Mouse (Mus musculus): ENCODE results near the gene Stx3.

Gene Stx3

DNA sequence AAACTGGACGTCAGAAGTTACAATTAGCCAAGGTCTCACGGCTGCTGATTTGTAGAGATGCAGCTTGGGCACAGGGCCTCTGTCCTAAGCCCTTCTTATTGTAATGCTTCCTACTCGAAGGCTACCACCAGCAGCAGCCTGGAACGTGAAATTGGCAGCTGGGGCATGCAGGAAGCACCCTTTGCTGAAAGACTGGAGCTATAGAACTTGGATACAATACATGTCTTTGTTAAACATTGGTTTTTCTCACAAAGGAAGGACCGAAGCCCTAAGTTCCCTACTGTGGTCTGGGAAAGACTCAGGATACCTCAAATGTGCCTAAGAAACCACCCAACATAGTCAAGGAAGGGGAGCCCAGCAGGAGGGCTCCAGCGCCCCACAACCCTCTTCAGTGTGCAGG is 11.4 kb downstream of the Stx3 start:
- DNase-seq (ENCODE audit: extremely low read depth, low read depth) = no peak

DNA sequence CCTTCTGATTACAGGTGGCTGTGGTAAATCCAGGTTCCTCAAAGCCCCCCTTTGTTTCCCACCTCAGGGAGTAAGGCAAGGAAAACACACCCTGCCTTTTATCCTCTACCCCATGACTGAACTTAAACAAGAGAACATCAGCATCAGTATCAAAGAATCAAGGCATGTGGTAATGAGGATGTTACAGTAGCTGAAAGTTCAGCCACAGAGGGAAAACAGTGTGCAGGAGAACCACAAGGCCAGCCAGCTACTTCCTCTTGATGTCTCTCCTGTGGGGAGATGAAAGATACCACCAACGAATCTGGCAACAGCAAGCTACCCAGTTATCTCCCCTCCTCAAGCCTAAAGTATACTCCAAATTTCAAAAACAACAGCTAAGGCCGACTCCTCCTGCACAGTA is 12.0 kb downstream of the Stx3 start:
- peak; percentile 96 for DNase-seq (ENCODE audit: extremely low read depth, low read depth)

DNA sequence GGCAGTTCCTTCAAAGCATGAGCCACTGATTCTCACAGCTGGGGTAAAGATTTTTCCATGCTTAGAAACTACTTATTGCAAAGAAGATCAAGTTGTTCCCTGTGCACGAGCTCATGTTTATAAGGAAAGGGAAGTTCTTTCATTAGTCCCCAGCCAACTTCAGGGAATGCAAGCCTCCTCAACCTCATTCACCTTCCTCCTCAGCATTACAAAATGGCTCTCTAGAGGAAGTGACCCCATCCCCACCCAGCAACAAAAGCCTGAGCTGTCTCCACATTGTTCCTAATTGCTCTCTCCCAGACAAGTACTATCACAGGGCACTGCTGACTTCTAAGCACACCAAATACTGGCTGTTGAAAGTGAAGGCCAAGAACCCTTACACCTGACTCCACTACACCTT is 14.8 kb downstream of the Stx3 start:
- no peak for DNase-seq (ENCODE audit: extremely low read depth, low read depth)

DNA sequence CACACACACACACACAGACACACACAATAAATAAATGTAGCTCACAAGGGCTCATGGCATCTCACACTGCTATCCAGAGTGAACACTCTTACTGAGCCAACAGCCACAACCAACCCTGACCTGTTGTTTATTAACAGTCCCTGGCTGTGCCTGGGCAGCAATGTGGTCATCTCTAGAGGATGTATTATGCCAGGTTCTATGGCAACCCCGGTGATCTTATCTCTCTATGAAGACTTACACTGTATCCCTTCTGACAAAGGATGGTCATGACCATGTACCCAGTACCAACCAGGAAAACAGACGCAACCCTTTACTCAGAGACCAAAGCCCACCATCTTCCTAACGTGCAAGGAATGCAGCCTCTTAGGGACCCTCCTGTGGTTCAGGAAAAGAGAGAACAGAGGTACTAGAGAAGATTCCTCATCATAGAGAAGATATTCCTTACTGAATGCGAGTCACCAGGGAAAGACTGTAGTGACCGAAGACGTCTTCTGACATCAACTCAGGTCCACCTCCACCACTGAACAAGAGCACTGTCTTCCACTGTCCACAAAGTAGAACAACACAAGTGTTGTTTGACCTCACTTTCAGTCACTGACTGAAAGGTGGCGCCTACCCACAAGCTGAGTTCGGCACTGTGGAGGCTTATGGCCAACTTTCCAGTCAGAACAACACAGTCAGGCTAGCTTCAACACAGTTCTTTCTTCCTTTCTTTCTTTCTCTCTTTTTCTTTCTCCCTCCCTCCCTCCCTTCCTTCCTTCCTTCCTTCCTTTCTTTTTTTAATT is 18.5 kb downstream of the Stx3 start:
- no peak for DNase-seq (ENCODE audit: extremely low read depth, low read depth)

DNA sequence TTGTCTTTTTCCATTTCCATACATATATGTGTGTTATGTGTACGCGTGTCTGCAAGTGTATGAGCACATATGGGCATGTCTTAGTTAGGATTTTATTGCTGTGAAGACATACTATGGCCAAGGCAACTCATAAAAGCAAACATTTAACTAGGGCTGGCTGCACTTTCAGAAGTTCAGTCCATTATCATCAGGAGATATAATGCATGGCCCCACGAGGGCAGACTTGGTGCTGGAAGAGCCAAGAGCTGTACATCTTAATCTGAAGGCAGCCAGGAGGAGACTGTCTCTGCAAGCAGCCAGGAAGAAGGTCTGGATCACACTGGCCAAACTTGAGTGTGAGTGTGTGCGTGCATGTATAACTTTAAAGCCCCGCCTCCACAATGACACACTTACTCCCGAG is 24.8 kb downstream of the Stx3 start:
- no peak for DNase-seq (ENCODE audit: extremely low read depth, low read depth)

DNA sequence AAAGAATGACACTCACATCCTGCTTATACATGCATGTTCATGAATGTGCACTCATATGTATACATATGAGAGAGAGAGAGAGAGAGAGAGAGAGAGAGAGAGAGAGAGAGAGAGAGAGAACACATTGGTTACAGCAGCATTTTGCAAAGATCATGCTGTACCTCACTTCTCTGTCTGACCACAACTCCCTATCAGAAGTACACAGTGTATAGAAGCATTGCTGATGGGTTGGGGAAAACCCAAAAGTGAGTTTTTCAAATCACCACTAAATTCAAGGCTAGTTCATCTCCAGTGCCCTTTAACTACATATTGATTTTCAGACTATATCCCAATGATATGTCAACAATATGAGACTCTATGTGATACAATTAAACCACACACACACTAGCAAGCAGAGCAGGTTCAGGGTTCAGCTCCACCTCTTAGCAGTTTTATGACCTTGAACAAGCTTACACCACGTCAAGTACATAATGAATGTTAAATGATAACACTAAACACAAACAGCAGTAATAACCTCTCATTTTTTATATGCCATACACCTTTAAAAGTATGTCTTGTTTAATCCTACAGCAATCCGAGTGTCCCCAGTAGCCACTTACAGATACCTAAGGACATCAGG is 25.4 kb downstream of the Stx3 start:
- DNase-seq (ENCODE audit: extremely low read depth, low read depth) = no peak

DNA sequence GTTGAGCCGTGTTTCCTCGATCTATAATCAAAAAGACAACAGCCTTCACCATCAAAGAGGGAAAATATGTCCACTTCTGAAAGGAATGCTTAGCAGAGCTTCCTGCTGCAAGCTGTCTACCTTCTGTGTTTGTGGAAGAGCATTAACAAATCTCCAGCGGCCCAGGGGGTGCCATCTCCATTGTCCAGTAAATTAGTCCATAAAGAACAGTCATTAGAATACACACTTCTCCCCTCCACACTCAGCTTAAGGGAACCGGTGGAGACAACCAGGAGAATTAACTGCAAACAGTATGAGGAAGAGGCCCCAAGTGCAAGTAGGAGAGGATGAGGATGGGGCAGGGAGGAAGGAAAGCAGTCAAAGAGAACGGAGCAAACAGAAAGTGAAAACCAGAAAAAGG is 27.4 kb downstream of the Stx3 start:
- no peak for DNase-seq (ENCODE audit: extremely low read depth, low read depth)

DNA sequence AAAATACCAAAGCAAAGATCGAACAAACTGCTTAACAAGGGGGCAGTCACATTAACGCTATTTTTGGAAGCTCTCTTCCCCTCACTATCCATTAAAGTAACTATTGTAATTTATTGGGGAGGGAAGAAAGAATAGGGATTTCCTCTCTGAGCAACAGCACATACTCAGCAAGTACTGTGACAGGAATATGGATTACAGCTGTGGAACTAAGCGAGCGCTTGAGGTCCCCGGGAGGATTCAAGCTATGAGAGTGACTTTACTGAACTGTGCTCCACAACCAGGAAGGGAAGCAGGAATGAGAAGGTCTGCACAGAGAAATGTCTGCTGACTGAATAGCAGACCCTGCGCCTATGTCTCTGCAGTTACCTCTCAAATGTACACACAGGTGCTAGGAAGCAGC is 30.3 kb downstream of the Stx3 start:
- no peak for DNase-seq (ENCODE audit: extremely low read depth, low read depth)

DNA sequence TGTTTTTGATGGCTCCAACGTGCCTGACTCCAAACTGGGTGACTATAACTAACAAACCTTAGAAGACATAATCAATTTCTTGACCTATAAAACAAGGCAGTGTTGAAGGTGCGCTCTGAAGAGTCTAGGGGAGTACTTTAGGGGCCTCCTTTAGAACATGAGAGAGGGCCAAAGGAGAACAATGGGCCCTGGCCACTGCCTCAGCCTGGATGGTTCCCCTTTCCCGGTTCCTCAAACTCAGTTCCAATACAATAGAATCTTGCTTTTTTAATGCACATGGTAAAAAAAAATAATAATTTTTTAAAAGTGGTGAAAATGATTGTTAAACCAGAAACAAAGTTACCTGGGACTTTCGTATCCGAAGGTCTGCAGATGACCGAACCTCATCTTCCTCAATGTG is 31.4 kb downstream of the Stx3 start:
- no peak for DNase-seq (ENCODE audit: extremely low read depth, low read depth)

DNA sequence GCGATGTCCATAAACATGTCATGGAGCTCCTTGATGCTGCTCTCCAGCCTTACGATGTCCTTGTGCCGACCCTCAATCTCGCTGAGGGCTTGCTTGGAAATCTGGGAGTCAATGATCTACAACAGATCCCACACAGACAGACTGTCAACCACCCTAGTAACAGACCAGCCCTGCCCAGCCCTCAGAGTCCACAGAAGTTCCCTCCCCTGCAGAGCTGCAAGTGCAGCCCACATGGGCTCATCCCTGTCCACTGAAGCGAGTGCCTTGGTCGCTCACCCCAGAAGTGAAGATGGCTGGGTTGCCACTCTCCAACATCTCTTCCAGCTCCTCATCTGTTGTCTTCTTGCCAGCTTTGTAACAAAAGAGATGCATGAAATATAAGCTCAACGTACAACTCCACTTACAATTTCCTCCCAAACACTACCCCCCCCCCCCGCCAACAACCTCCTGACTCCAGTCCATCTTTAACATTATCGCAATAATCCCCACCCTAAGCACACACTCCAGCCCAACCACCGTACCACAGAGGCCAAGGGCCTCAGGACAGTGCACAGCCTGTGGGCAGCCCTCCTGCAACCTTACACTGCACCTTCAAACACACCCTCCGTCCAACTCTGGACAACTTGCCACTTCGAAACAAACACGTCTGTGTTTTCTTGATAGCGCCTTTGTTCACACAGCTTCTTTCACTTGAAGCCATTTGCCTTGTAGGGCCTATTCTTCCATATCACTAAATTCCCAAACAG is 33.6 kb downstream of the Stx3 start:
- DNase-seq (ENCODE audit: extremely low read depth, low read depth) = no peak

DNA sequence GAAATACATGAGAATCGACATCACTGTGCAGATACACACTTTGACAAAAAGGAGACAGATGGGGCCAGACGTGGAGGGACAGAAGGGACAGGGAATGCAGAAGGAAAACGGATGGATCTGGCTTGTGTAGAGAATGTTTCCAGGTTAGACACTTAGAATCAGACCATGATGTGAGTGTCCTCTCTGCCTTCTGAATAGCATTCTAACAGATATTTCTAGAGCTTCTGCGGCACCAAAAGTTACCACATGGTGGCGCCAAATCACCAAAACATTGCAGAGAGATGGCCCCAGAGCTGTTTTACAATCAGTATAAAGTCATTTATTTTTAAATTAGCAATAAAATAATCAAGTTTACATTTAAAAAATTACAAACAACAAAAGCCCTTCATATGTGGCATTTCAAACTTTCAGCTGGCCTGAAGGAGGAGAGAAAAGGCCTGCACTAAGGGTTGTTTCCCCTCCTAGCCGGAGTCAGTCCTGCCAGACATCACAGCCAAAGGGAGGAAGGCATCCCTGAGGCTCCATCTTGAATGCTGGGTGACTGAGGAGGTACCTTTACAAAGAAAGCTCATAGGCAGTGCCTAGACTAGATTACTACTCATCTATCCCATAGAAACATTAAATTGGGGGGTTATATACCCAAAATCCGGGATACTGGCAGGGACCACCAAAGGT is 41.9 kb downstream of the Stx3 start:
- peak; percentile 25 for DNase-seq (ENCODE audit: extremely low read depth, low read depth)

DNA sequence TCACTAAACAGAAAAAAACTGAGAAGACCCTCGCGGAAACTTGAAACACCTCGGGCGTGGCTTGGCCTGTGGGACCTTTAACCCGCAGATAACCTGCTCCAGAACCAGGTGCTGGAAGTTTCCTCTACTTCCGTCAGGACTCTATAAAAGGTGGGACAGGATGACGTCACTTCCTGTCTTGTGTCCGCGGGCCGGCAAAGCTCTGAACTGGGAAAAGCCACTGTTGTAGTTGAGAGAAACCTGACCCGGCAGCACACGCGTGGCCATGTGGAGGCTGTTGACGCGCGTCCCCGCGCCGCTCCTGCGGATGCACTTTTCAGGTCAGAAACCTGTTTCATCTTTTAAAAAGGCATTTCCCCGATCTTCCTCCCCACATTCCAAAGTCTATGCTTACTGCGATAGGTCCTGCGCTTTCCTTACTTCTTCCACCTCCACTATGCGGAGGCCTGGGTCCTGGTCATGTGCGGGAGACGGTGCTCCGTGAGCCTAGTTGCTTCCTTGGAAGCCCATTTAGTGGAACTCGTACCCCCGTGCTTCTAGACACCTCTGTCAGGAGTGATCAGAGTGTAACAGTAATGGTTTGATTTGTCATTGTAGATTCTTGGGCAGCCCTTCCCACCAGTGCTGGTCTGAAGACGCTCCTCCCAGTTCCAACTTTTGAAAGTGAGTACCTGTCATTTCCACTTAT is 48.9 kb downstream of the Stx3 start, which contains the start of gene Mrpl16:
Mrpl16 (plus strand) TSS at position 187 of the 688 bp plus-strand sequence.
- DNase-seq (ENCODE audit: extremely low read depth, low read depth) = peak; percentile 87

DNA sequence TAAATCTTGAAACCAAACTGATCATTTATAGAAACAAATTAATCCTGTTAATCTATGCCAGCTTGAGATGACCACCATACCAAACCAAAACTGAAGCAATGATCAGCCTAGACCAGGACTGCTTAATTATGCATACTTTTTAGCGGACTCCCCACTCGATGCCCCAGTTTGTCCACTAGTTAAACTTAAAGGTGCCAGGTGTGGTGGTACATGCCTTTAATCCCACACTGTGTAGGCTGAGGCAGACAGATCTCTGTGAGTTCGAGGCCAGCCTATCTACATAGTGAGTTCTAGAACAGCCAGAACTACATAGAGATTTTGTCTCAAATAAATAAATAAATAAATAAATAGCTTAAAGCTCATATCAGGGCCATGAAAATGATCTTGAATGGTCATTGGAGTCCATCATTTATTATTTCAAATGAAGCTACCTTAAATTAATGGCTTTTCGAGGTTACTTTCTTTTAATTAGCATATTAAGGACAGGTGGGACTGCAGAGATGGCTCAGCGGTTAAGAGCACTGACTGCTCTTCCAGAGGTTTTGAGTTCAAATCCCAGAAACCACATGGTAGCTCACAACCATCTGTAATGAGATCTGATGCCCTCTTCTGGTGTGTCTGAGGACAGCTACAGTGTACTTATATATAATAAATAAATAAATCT is 49.8 kb downstream of the Stx3 start:
- no peak for DNase-seq (ENCODE audit: extremely low read depth, low read depth)

DNA sequence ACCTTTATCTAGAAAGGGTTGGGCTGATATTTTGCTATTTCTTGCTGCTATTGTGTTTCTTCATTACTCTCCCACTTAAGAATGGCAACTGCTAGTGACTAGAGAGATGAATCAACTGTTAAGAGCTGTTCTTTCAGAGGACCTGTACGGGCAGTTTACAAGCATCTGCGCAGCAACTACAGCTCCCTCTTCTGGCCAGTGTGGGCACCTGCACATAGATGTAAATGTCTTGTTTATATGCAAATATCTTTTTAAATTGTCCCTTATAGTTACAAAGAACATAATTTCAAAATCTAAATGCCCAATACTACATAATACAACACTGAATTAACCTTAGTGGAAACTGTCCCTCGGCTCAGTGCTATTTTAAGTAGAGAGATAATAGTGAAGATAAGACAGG is 51.0 kb downstream of the Stx3 start:
- DNase-seq (ENCODE audit: extremely low read depth, low read depth) = peak; percentile 44

DNA sequence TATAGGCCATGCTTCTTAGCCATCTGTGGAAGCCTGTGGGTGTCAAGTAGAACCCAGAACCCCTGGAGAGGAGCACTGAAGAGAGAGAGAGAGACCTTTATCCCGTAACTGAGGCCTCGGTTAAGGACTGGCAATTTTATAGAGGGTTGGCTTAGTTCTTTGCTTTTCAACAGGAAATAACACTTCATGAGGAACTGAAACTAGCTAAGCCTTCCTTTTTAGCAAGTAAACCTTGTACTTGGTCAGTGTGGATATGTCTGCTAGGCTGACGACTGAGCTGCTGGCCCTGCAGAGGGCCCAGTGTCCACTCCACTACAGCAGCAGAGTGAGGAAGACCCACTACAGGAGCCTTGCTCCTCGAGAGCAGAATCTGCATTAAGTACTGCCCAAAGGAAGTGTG is 52.8 kb downstream of the Stx3 start:
- no peak for DNase-seq (ENCODE audit: extremely low read depth, low read depth)

DNA sequence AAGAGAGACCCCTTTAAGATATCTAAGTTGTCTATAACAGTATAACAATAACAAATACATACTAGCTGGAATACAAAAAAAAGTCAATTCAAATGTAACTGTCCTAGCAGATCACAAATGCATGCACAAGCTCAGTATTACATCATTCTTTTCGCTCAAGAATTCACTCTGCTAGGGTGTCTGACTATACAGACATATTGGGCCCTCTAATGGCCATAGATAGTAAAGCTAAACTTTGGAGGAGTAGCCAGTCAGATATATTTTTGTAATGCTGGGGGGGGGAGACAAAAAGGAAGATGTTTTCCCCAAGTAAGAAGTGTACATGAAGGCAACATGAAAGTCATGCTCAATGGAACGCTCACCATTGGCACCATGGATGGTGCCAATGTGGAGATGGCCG is 54.1 kb downstream of the Stx3 start:
- no peak for DNase-seq (ENCODE audit: extremely low read depth, low read depth)

DNA sequence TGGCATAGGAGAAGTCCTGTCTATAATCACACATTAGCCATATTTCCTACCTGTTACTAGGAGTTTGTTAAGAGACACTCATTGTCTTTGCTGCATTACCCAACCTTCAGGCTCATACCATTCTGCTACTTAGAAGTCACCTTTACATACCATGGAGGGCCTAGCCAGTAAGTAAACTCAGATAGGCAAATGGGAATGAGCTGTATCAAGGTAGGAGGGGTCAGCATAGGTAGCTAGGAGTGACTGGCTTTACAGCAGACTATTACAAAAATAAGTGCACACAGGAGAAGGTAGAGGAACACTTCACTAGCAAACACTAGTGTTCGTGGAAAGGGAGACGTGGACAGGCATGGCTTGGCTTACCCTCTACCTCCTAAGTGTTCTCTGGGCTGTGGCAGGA is 71.9 kb downstream of the Stx3 start, which contains the start of gene Gif:
Gif (plus strand) TSS at position 257 of the 400 bp plus-strand sequence.
- DNase-seq (ENCODE audit: extremely low read depth, low read depth) = no peak

DNA sequence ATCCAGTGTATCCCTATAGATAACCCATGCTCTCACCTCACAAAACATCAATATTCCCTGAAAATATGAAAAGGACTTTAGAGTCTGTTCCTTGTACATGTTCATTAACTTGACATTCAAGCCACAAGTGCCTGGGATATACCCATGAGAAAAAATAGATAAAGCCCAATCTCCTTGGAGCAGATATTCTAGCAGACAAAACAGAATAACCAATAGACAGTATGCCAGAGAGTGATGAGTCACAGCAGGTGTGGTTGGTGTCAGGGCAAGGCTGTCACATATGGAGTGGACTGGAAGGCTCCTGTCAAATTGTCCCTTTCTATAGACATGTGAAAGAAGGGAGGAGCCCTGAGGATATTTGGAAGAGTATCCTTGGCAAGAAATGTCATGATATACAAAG is 73.5 kb downstream of the Stx3 start:
- no peak for DNase-seq (ENCODE audit: extremely low read depth, low read depth)

DNA sequence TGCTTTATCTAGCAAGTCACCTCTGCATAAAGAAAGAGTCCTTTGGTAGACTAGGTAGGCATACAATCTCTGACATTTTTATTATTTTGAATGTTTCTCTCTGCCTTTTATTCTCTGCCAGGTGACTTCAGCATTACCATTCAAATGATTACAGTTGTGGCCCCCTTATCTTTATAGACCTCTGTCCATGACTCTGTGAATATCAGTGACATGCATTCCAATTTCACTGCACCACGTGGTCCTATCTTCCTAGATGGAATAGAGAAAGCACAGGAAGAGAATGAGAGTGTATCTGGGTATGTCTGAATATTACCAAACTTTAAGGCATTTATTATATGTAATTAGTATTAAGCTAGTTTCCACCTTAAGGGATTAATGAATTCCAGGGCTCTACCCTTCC is 82.7 kb downstream of the Stx3 start:
- DNase-seq (ENCODE audit: extremely low read depth, low read depth) = no peak

DNA sequence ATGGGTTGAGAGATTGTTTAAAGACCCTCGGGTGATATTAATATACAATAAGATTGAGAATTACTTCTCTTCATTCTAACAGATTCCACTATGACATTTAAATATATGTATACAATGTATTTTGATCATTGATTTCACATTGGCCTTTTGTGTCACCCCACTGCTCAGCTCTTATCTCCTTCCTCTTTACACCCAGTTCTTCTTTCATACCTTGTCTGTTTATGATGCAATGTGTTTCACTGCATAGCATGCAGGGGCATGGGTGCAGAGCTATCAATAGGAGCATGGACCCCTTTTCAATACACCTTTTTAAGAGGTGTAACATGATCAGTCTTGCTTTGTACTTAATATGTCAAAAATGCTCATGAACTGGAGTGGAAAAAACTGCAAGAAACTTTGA is 88.9 kb downstream of the Stx3 start:
- no peak for DNase-seq (ENCODE audit: extremely low read depth, low read depth)

DNA sequence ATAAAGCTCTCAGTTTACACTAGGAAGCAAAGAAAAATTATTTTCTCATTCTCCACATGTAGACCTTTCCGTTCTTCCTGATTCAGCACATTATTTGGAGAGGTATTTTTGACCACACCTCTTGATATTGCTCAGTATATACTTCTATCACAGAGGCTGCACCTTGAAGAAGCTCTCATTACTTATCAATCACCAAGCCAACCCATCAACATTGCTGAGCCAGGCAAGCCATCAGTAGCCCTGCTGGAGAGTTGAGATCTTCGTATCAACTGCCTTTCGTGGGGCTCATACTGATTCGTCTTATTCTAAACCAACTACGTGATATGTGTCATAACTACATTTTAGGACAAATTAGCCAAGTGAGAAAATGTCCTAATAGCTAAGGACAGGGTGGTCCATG is 91.9 kb downstream of the Stx3 start:
- no peak for DNase-seq (ENCODE audit: extremely low read depth, low read depth)

All from MEL-GATA-1-ER (cell line).